Mouse (Mus musculus): Measurements from ENCODE around the gene Egfl8. TPM values are rescaled to one million over a fixed set of nuclear protein-coding genes. Genes with fewer than 3 reads are reported as not detected.
A peak's percentile ranks its signal among the peaks of the same experiment; 100 is the strongest.

The Egfl8 gene
- polyA plus RNA-seq, 1 experiment from 2014 or later = 8.8 TPM

DNA sequence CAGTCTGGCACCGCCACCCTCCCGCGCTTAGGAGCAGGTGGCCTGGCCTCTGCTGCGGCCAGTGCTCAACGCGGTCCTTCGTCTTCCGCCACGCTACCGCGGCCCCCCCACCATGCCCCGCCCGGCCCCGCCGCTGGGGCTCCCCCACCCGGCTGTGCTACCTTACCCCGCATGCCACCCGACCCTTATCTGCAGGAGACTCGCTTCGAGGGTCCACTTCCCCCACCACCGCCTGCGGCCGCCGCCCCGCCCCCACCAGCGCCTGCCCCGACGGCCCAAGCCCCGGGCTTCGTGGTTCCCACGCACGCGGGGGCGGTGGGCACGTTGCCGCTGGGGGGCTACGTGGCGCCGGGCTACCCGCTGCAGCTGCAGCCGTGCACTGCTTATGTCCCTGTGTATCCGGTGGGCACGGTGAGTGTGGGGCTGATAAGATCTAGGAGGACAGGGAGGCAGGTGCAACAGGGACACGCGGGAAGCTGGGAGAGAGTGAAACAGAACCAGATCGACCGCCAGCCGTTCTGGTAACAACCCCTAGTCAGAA is 15.1 kb upstream of the Egfl8 start:
- 3% methylated on average over 47 of the region's 48 CpGs for WGBS
- DNase-seq (ENCODE audit: low spot score) (no peak), ATAC-seq (ENCODE audit: low FRiP score) (no peak)
- H3K4me2 ChIP-seq (replicated peaks) = peak overlapping the region; percentile 85
- no peaks in the 10 kb centered on the region for H3K9me3 ChIP-seq (ENCODE audit: control insufficient read depth, low read length)
- H3K27me3 ChIP-seq (ENCODE audit: control insufficient read depth, insufficient read depth, low read length) = peaks cover 23% of the 10 kb centered on the region
- peaks cover 46% of the 10 kb centered on the region for H3K4me1 ChIP-seq (replicated peaks; ENCODE audit: control insufficient read depth, insufficient read depth, low read length)
- no peaks in the 10 kb centered on the region for H3K36me3 ChIP-seq (replicated peaks; ENCODE audit: control insufficient read depth, insufficient read depth)
- H3K9ac ChIP-seq = peak overlapping the region; percentile 72
- H3K4me3 ChIP-seq (replicated peaks; ENCODE audit: low read length) = peak overlapping the region; percentile 74
- no peak overlapping the region for H3K27ac ChIP-seq

GRCm38 (mm10) chr17:34629796-34630603 is 14.2 kb upstream of the Egfl8 start:
- peaks cover 46% of the 10 kb centered on the region for H3K4me1 ChIP-seq (replicated peaks; ENCODE audit: control insufficient read depth, insufficient read depth, low read length)
- 0 out of 2 replicates have a peak, but pooled peaks cover 5% of the 10 kb centered on the region for H3K36me3 ChIP-seq (replicated peaks; ENCODE audit: control insufficient read depth, insufficient read depth)
- 13% methylated on average over 12 of the region's 12 CpGs for WGBS
- H3K4me2 ChIP-seq (replicated peaks) = peak overlapping the region; percentile 85
- H3K9me3 ChIP-seq (ENCODE audit: control insufficient read depth, low read length) = no peaks in the 10 kb centered on the region
- no peak for ATAC-seq (ENCODE audit: low FRiP score)
- peak overlapping the region; percentile 72 for H3K9ac ChIP-seq
- DNase-seq (ENCODE audit: low spot score) = no peak
- peak overlapping the region; percentile 90; the same call in 1 of the 2 replicates for H3K27ac ChIP-seq
- peaks cover 23% of the 10 kb centered on the region for H3K27me3 ChIP-seq (ENCODE audit: control insufficient read depth, insufficient read depth, low read length)
- peak overlapping the region; percentile 74 for H3K4me3 ChIP-seq (replicated peaks; ENCODE audit: low read length)

- DNase-seq (ENCODE audit: low spot score) (peak; percentile 68), ATAC-seq (ENCODE audit: low FRiP score) (peak; percentile 56)
- Histone ChIP-seq H3K4me1 (replicated peaks; ENCODE audit: control insufficient read depth, insufficient read depth, low read length) (peaks cover 46% of the 10 kb centered on the region), H3K9me3 (ENCODE audit: control insufficient read depth, low read length) (no peaks in the 10 kb centered on the region), H3K9ac (peak within 1 kb of the TSS; percentile 72), H3K4me2 (replicated peaks) (peak within 1 kb of the TSS; percentile 85), H3K4me3 (replicated peaks; ENCODE audit: low read length) (peak within 1 kb of the TSS; percentile 74), H3K27ac (peak within 1 kb of the TSS; percentile 90), H3K27me3 (ENCODE audit: control insufficient read depth, insufficient read depth, low read length) (peaks cover 23% of the 10 kb centered on the region), H3K36me3 (replicated peaks; ENCODE audit: control insufficient read depth, insufficient read depth) (peaks cover 7% of the 10 kb centered on the region; the same call in 1 of the 2 replicates)
- WGBS = 0% methylated on average over 16 of the region's 16 CpGs
Observed at GRCm38 (mm10) chr17:34629221-34629751, 13.5 kb upstream of the Egfl8 start, which contains the start of gene Prrt1. TSS of gene Prrt1 (plus strand) at chr17:34629533.

DNA sequence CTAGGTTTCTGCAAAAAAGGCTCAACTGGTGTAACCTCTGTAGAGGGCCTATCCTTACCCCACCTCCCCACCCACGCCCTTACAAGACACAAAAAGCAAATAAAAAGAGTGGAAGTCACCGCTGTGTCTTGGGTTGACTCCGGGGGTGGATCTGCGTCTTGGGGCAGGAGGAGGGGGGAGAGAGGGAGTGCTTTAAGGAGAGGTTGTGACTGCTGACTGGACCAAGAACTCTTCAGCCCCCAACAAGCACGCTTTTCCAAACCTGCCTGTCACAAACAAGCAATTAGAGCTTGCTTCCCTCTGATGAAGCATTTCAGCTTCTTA is 12.8 kb upstream of the Egfl8 start:
- no peak for ATAC-seq (ENCODE audit: low FRiP score)
- Histone ChIP-seq H3K4me2 (replicated peaks) (peak overlapping the region; percentile 85), H3K9me3 (ENCODE audit: control insufficient read depth, low read length) (no peaks in the 10 kb centered on the region), H3K4me3 (replicated peaks; ENCODE audit: low read length) (peak overlapping the region; percentile 74), H3K9ac (peak overlapping the region; percentile 72), H3K27me3 (ENCODE audit: control insufficient read depth, insufficient read depth, low read length) (peaks cover 23% of the 10 kb centered on the region), H3K27ac (peak overlapping the region; percentile 90), H3K36me3 (replicated peaks; ENCODE audit: control insufficient read depth, insufficient read depth) (peaks cover 13% of the 10 kb centered on the region; the same call in 1 of the 2 replicates), H3K4me1 (replicated peaks; ENCODE audit: control insufficient read depth, insufficient read depth, low read length) (peaks cover 46% of the 10 kb centered on the region)
- DNase-seq (ENCODE audit: low spot score) = no peak
- 25% methylated on average over 5 of the region's 5 CpGs for WGBS

DNA sequence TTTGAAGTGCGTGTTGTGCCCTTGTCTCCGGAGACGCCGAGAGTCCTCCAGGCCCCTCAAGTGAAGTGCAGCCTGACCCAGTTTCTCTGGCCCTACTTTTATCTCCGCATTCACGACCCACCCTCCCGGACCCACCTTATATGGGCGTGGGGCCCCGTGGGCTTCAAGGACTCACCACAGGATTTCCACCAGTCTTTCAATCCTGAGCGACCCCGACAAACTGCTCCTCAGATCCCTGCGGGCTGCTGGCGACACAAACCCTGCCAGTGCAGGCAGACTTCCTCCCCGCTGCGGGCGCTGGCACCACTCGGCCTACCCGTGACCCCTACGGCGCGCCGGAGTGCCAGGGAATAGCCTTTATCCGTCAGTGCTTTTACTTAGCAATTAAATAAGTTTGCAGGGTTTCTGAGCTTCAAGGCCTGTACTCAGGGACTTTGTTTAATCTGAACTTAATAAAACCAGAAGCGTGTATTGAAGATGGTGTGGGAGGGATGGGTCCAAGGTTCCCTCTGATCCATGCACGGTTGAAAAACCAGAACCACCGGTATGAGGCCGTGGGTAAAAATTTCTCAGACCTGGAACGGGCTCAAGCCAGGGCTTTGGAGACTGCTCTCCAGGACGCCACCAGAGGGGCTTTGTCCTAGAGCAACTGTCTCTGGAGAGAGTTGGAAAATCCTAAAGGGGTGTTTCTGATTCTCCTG is 12.3 kb upstream of the Egfl8 start, which contains the start of gene Ppt2:
Ppt2 (minus strand) TSS at position 568 of the 701 bp plus-strand sequence.
- Histone ChIP-seq H3K4me2 (replicated peaks) (peak within 1 kb of the TSS; percentile 85), H3K4me3 (replicated peaks; ENCODE audit: low read length) (peak within 1 kb of the TSS; percentile 74)
- peak; percentile 9; the same call in 1 of the 2 replicates for ATAC-seq (ENCODE audit: low FRiP score)

DNA sequence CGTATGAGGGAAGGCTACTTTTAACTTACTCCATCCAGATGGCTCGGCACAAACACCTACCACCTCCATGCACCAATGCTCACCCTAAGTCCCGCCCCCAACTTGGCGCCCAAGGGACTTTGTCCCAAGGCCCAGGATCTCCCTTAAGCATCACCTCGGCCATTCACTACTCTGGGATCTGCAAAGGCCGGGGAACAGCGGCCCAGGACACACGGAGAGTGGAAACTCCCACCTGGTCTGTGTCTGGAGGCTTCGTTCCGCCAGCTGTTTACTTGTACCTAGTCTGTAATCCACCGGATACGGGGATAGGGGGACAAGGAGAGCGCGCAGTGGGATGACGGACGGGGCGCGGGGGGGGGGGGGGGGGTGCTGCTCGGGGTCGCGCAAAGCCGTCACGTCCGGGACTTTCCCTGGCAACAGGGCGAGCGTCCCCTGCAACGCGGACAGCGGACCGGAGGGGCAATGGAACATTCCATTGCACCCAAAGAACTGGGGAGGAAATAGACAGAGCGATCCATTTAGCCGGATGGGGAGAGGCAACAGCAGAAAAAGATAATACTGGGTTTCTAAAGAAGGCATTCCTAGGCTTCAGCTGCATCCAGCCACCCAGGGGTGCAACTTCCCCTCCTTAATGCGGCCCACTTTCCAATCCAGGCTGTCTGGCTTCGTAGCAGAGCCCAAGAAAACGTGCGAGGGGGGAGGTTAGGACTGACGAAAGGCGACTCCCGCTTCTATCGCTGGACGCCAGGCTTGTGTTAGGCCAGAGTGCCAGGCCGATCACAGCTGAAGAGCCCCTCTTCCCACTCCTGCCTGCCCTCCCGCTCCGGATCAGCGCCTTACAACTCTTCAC is 11.5 kb upstream of the Egfl8 start:
- peak overlapping the region; percentile 90 for H3K27ac ChIP-seq
- peak; percentile 85 for ATAC-seq (ENCODE audit: low FRiP score)
- under 1% methylated on average over 43 of the region's 45 CpGs for WGBS
- peak; percentile 83 for DNase-seq (ENCODE audit: low spot score)
- H3K4me3 ChIP-seq (replicated peaks; ENCODE audit: low read length) = peak overlapping the region; percentile 74
- peaks cover 25% of the 10 kb centered on the region for H3K36me3 ChIP-seq (replicated peaks; ENCODE audit: control insufficient read depth, insufficient read depth)
- peaks cover 46% of the 10 kb centered on the region for H3K4me1 ChIP-seq (replicated peaks; ENCODE audit: control insufficient read depth, insufficient read depth, low read length)
- peak overlapping the region; percentile 72 for H3K9ac ChIP-seq
- H3K4me2 ChIP-seq (replicated peaks) = peak overlapping the region; percentile 85
- no peaks in the 10 kb centered on the region for H3K9me3 ChIP-seq (ENCODE audit: control insufficient read depth, low read length)
- peaks cover 22% of the 10 kb centered on the region for H3K27me3 ChIP-seq (ENCODE audit: control insufficient read depth, insufficient read depth, low read length)

More for the DNA sequence above, 12.3 kb upstream of the Egfl8 start, which contains the start of gene Ppt2:
- Histone ChIP-seq H3K27me3 (ENCODE audit: control insufficient read depth, insufficient read depth, low read length) (peaks cover 23% of the 10 kb centered on the region), H3K4me1 (replicated peaks; ENCODE audit: control insufficient read depth, insufficient read depth, low read length) (peaks cover 46% of the 10 kb centered on the region), H3K36me3 (replicated peaks; ENCODE audit: control insufficient read depth, insufficient read depth) (peaks cover 17% of the 10 kb centered on the region), H3K27ac (peak within 1 kb of the TSS; percentile 90), H3K9ac (peak within 1 kb of the TSS; percentile 72), H3K9me3 (ENCODE audit: control insufficient read depth, low read length) (no peaks in the 10 kb centered on the region)
- no peak for DNase-seq (ENCODE audit: low spot score)
- WGBS = 5% methylated on average over 29 of the region's 29 CpGs

GRCm38 (mm10) chr17:34626773-34627092 is 11.0 kb upstream of the Egfl8 start:
- ATAC-seq (ENCODE audit: low FRiP score) = peak; percentile 5; the same call in 1 of the 2 replicates
- Histone ChIP-seq H3K9me3 (ENCODE audit: control insufficient read depth, low read length) (no peaks in the 10 kb centered on the region), H3K4me2 (replicated peaks) (peak overlapping the region; percentile 85), H3K27ac (peak overlapping the region; percentile 90), H3K27me3 (ENCODE audit: control insufficient read depth, insufficient read depth, low read length) (peaks cover 17% of the 10 kb centered on the region), H3K4me1 (replicated peaks; ENCODE audit: control insufficient read depth, insufficient read depth, low read length) (peaks cover 42% of the 10 kb centered on the region), H3K9ac (peak overlapping the region; percentile 72), H3K36me3 (replicated peaks; ENCODE audit: control insufficient read depth, insufficient read depth) (peaks cover 31% of the 10 kb centered on the region), H3K4me3 (replicated peaks; ENCODE audit: low read length) (peak overlapping the region; percentile 74)
- no peak for DNase-seq (ENCODE audit: low spot score)
- WGBS = under 1% methylated on average over 18 of the region's 18 CpGs

DNA sequence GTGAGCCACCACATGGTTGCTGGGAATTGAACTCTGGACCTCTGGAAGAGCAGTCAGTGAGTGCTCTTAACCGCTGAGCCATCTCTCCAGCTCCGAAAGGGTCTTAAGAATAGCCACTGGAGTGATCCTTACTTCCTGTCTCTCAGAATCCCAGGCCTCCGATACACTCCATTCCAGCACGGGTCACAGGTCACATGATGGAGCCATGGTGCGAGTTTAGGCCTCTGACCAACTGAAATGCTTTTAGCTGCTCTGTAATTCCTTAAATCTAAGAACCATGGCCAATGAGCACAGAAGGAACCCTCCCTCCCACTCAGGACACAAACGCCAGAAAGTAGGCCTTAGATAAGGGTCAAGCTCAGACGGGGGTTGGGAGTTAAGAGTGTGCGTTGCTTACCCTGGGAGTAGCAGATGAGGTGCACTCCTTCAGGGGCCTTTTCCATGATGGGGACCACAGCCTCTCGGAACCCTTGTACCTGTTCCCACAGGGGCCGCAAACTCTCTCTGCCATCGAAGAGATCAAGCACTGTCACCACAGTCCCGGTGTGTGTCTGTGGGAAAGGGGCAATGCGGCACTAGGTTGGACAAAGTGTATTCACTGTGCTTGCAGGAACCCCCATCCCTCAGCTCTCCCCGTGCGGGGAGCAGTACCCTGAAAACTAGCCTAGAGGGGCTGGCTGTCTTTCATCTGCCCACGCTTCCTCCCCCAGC is 10.4 kb upstream of the Egfl8 start:
- Histone ChIP-seq H3K27me3 (ENCODE audit: control insufficient read depth, insufficient read depth, low read length) (peaks cover 12% of the 10 kb centered on the region), H3K27ac (peak overlapping the region; percentile 90; the same call in 1 of the 2 replicates), H3K9ac (peak overlapping the region; percentile 72), H3K36me3 (replicated peaks; ENCODE audit: control insufficient read depth, insufficient read depth) (peaks cover 36% of the 10 kb centered on the region), H3K4me3 (replicated peaks; ENCODE audit: low read length) (peak overlapping the region; percentile 74), H3K4me2 (replicated peaks) (peak overlapping the region; percentile 85), H3K4me1 (replicated peaks; ENCODE audit: control insufficient read depth, insufficient read depth, low read length) (peaks cover 37% of the 10 kb centered on the region), H3K9me3 (ENCODE audit: control insufficient read depth, low read length) (no peaks in the 10 kb centered on the region)
- 51% methylated on average over 16 of the region's 16 CpGs for WGBS
- ATAC-seq (ENCODE audit: low FRiP score) = no peak
- DNase-seq (ENCODE audit: low spot score) = no peak

Measured in hindbrain, embryonic 14.5 days (tissue).